Mouse (Mus musculus) layer of hippocampus, adult 18-20 months (tissue): ENCODE measurements around the gene Tlk1. TPM values are rescaled to one million over a fixed set of nuclear protein-coding genes. Genes with fewer than 3 reads are reported as not detected.
A peak's percentile ranks its signal among the peaks of the same experiment; 100 is the strongest.

Experiments
- DNase-seq, 2 experiments: peaks; one replicate each; pipeline ENCODE4 v3.0.0; 2022; ENCODE audit warnings: low spot score in 2 of 2
- total RNA-seq, 2 experiments: library from RNA; stranded (reverse); gene quantifications; 2 replicates each; pipeline ENCODE4 v1.2.3; 2021

Gene Tlk1
- total RNA-seq, 2 experiments from 2014 or later, result 80.1 to 82.7 TPM

- DNase-seq, result no peak
Observed at GRCm38 (mm10) chr2:70800396-70800795, 25.1 kb downstream of the Tlk1 start.

DNA sequence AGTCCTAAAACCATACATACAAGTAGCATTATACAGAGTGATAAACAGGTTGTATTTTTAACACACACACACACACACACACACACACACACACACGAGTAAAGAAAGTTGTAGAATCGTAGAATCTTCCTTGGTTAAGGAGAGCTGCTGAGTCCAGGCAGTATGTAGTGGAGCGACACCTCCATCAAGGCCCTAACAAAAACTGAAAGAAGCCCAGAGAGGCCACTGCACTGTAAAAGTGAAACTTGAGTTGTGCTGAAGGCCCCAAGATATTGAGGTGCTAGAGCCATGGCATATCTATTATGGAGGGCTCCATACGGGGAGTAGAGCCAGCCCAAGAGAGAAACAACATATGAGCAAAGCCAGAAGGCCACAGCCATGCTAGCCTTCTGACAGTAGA is 32.3 kb downstream of the Tlk1 start:
- DNase-seq, result no peak

DNA sequence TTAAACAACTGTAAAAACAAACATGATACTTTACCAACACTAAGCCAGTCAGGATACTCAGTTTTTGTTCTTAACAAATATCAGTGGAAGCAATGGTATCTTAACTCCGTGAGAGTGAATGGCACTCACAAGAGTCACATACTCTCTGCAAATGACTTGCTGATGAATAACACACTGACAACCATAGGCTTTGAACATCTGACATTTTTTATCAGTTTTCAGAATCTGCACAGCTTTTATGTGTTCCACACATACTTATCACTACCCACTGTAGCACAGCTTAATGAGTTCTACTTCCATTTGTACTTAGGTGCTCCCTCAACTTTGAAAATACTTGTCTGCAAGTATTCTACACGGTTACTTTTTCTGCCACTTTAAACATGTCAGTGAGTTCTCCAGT is 35.3 kb downstream of the Tlk1 start:
- DNase-seq, result no peak

- no peak for DNase-seq
Observed at GRCm38 (mm10) chr2:70789331-70789730, 36.2 kb downstream of the Tlk1 start.

- no peak for DNase-seq
Observed at GRCm38 (mm10) chr2:70784447-70784846, 41.1 kb downstream of the Tlk1 start.

GRCm38 (mm10) chr2:70783504-70783903 is 42.0 kb downstream of the Tlk1 start:
- DNase-seq, result no peak

- DNase-seq, result peak in 1 of 2 experiments; percentile 55
Observed at GRCm38 (mm10) chr2:70779634-70780033, 45.9 kb downstream of the Tlk1 start.

DNA sequence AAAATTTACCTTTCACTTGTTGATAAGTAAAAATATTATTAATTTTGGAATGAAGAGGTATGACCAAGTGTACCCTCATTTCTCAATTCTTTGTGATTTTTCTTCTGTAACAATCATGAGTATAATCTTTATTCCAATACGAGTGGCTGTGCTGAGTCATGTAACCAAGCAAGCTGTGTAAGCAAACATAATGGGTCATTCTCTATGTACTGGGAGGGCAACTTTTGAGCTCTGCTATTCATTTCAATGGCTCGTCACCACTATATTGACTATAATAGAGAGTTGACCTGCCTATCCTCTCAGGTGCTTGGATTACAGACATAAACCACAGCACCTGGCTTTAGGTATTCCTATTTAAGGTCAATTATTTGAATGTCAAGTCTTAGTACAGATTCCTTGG is 48.8 kb downstream of the Tlk1 start:
- DNase-seq, result no peak

DNA sequence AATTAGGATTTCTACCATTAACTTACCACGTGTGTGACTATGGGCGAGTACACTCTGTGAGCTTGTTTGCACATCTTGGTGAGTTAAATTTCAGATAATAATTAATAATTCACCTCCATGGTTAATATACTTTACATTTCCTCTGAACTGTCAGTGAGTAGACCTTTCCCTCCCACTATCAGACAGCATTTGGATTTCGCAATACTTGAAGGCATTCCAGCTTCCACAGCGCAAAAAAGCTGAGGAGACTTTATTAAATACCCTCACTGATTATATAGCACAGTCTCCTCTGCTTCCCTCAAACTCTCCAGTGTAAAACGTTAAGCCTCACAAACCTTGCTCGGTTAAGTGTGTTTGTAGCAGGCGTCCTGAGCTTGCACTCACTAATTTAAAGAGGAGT is 60.8 kb downstream of the Tlk1 start:
- DNase-seq, result no peak

DNA sequence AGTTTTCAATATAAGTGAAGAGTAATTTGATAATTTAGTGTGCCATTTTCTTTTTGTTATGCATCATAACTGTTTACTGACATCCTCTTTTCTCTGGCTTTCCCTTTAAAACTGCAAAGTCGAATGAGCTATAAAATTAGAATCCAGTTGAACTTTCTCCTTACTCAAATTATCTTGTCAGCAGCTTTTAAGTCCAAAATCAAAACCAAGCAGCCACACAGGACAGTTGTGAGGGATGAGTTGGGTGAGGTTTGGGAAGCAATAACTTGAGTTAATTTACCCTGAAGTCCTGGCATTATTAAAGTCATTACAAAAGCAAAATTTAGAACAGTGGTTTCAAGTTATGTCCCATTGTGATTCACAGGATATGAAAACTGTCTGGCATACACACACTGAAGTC is 62.8 kb downstream of the Tlk1 start:
- no peak for DNase-seq

GRCm38 (mm10) chr2:70752149-70752548 is 73.4 kb downstream of the Tlk1 start:
- DNase-seq, result no peak

- no peak for DNase-seq
Observed at GRCm38 (mm10) chr2:70751655-70752054, 73.9 kb downstream of the Tlk1 start.

GRCm38 (mm10) chr2:70742588-70742987 is 82.9 kb downstream of the Tlk1 start:
- DNase-seq, result no peak

GRCm38 (mm10) chr2:70741901-70742300 is 83.6 kb downstream of the Tlk1 start:
- no peak for DNase-seq

- no peak for DNase-seq
Observed at GRCm38 (mm10) chr2:70736008-70736407, 89.5 kb downstream of the Tlk1 start.

- DNase-seq, result no peak
Observed at GRCm38 (mm10) chr2:70735534-70735933, 90.0 kb downstream of the Tlk1 start.

GRCm38 (mm10) chr2:70727089-70727488 is 98.4 kb downstream of the Tlk1 start:
- no peak for DNase-seq

DNA sequence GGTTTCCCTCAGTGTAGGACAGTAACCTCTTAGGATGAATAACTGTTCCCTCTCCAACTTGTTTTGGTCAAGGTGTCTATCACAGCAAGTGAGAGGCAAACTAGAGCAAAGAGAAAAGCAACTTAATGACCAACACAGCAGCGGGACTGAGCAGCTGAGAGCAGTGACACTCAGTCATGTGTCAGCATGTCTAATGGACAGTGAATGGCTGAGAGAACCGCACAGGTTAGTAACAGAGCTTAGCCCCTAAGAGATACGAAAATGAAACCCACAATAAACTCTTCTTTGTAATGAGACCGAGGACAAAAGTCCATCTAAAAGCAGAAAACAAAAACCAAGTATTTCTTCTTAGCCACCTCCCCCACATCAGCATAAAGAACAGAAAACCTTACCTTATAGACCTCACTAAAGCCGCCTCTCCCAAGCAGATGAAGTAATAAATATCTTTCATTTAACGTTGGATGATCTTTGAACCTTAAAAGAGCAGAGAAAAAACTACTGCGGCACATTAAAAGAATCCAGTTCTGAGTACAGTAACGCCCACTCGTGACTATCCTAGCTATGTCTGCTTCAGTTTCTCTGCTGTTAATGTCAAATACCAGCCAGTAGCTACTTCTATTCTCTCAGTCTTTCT is 101.8 kb downstream of the Tlk1 start:
- DNase-seq, result no peak

- DNase-seq, result no peak
Observed at GRCm38 (mm10) chr2:70710878-70711277, 114.7 kb downstream of the Tlk1 start.

DNA sequence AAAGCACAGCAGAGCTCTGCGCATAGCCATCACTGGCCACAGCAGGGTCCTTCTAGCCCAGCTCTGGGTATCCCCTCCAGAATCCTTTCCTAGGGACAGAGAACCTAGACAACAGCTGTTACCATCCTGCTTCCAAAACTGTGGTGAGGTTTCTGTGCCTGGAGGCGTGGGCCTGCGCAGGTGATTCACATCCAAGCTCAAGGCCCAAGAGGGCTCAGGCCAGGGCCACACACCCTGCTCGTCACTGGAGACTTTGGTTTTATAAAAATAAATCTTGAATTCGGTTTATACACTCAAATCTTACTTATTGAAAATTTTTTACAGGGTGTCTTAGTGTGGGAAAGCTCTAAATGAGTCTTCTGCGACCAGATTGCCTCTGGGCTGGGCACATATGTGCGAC is 115.3 kb downstream of the Tlk1 start:
- DNase-seq, result no peak

- no peak for DNase-seq
Observed at GRCm38 (mm10) chr2:70708986-70709730, 116.4 kb downstream of the Tlk1 start.

- DNase-seq, result no peak
Observed at GRCm38 (mm10) chr2:70702403-70702802, 123.1 kb downstream of the Tlk1 start.

DNA sequence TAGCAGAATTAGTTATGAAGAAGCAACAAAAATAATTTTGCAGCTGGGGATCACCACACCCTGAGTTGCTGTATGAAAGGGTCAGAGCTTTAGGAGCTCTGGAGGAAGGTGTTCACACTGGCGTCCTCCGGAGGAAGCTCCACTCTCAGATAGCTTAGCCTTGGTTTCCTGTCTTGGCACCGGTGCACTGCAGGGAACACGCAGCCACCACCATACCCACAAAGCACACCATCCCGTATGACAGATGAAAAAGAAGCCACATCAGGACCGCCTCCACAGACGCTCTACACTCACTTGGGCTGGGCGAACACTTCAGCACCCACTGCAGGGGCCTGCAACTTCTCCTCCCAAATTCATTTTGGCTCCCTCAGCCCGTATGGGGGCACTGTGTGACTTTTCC is 124.0 kb downstream of the Tlk1 start:
- DNase-seq, result no peak
